Mouse (Mus musculus) hindbrain, embryonic 14.5 days (tissue): ENCODE measurements around the gene Slc27a4. TPM values are rescaled to one million over a fixed set of nuclear protein-coding genes. Genes with fewer than 3 reads are reported as not detected.

ENCODE experiments used
- ATAC-seq: fragments of 200-750 bp; cut with Nextera tagmentation; 2 replicates; pipeline ENCODE4 v1.8.0; 2017; ENCODE audit warnings: moderate number of reproducible peaks, mild to moderate bottlenecking, moderate TSS enrichment, moderate library complexity; ENCODE audit not compliant: low FRiP score
- DNase-seq: peaks from one replicate; pipeline ENCODE4 v3.0.0-alpha.2; 2015; ENCODE audit warnings: low spot score
- H3K27ac ChIP-seq: fragments of 300-500 bp; sonication (generic); 2 replicates; pipeline ENCODE4 v1.5.1; 2014; ENCODE audit warnings: mild to moderate bottlenecking, moderate library complexity
- H3K27me3 ChIP-seq: fragments of 300-500 bp; sonication (generic); 2 replicates; pipeline ENCODE4 v1.6.1; 2014; ENCODE audit warnings: mild to moderate bottlenecking, low read length, mixed read lengths; ENCODE audit not compliant: control insufficient read depth, insufficient read depth
- H3K36me3 ChIP-seq: fragments of 300-500 bp; sonication (generic); replicated peaks from 2 replicates; pipeline ENCODE4 v1.6.1; 2014; ENCODE audit not compliant: control insufficient read depth, insufficient read depth
- H3K4me1 ChIP-seq: fragments of 300-500 bp; sonication (generic); replicated peaks from 2 replicates; pipeline ENCODE4 v1.6.1; 2014; ENCODE audit warnings: antibody characterized with exemption, low read length, mixed read lengths; ENCODE audit not compliant: control insufficient read depth, insufficient read depth
- H3K4me2 ChIP-seq: fragments of 300-500 bp; sonication (generic); replicated peaks from 2 replicates; pipeline ENCODE4 v1.6.1; 2014; ENCODE audit warnings: mild to moderate bottlenecking, moderate library complexity
- H3K4me3 ChIP-seq: fragments of 300-500 bp; sonication (generic); replicated peaks from 2 replicates; pipeline ENCODE4 v1.5.1; 2014; ENCODE audit warnings: mild to moderate bottlenecking, low read length
- H3K9ac ChIP-seq: fragments of 300-500 bp; sonication (generic); 2 replicates; pipeline ENCODE4 v1.6.1; 2014
- H3K9me3 ChIP-seq: fragments of 300-500 bp; sonication (generic); 2 replicates; pipeline ENCODE4 v1.6.1; 2016; ENCODE audit warnings: low read length; ENCODE audit not compliant: control insufficient read depth
- WGBS: fragments of 180-500 bp; shearing (Covaris S2); extraction: QIAGEN DNeasy Blood & Tissue Kit; methylation state at CpG from one replicate; pipeline ENCODE4 v1.1.7; 2014; 5-methylcytosine and 5-hydroxymethylcytosine counted together
- polyA plus RNA-seq: library from polyadenylated mRNA; unstranded; fragments of >200 nt; fragmentation: Nextera tagmentation; extraction: Ambion mirVana; gene quantifications from 2 replicates; pipeline ENCODE4 v1.2.1, GENCODE M21; 2014

The Slc27a4 gene
- polyA plus RNA-seq, 1 experiment from 2014 or later: 40.1 TPM

DNA sequence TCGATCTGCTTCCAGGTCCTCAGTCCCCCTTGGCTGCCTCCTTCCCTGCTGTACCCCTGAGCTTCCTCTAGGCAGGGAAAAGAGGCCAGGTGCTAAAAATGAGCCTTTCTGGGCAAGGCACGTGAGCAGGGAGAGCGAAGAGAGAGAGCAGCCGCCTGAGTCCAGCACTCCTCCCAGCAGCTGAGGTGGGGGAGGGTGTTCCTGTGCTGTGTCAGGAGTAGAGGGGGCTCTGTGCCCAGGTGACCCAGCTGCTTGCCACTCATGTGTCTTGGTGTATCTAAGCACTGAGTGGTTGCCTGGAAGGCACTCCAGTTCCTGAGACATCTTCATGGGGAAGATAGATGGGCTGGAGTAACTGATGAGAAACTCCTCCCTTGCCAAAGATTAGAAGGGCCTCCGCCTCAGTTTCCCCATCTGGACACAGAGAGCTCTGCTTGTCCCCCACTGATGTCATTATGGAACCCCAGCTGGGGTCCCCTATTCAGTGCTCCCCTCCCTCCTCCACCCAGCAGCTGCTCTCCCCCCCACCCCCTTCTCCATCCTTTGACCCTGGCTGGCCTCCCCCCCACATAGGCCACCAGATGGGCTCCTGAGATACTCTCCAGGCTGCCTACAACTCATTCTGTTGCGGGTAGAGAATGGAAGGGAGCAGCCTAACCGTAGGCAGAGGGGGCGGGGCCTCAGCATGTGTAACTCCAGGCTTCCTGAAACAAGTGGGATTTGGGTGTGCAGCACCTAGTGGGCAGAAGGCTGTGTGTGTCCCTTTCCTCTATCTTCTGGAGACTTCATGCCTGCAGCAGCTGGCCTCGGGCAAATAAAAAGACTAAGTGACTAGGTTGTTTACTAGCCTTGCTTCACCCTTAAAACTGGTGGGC, 41.0 kb downstream of the Slc27a4 start:
- H3K4me3 ChIP-seq: no peak overlapping the region
- H3K27ac ChIP-seq: peak overlapping the region; percentile 88
- peaks cover 51% of the 10 kb centered on the region for H3K4me1 ChIP-seq
- 0 out of 2 replicates have a peak, but pooled peaks have one; percentile 19 for ATAC-seq
- no peak for DNase-seq
- H3K27me3 ChIP-seq: no peaks in the 10 kb centered on the region
- no peaks in the 10 kb centered on the region for H3K9me3 ChIP-seq
- H3K4me2 ChIP-seq: peak overlapping the region; percentile 78; the same call in 1 of the 2 replicates
- peaks cover 22% of the 10 kb centered on the region for H3K36me3 ChIP-seq
- peak overlapping the region; percentile 95; the same call in 1 of the 2 replicates for H3K9ac ChIP-seq
- WGBS: 19% methylated on average over 9 of the region's 9 CpGs

DNA sequence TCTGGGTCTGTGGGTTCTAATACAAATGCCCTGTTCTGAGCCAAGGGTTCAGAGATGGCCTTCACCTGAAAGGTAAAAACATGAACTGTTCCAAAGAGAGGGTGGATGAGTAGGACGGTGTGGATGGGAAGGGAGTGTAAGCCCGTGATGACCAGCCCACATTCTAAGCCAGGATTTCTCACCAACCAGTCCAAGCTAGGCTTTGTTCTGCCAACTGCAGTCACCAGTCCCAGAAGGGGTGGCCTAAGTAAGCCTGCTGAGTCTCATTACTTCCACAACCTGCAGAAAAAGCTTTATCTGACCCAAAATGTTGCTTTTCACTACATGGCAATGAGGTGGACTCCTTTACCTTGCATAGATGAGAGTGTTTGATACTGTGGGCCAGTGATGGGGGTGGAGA, 41.7 kb downstream of the Slc27a4 start:
- peak overlapping the region; percentile 78 for H3K4me2 ChIP-seq
- no peak overlapping the region for H3K4me3 ChIP-seq
- 35% methylated on average over 2 of the region's 2 CpGs for whole genome bisulfite sequencing
- no peaks in the 10 kb centered on the region for H3K9me3 ChIP-seq
- DNase-seq: no peak
- peak overlapping the region; percentile 95 for H3K9ac ChIP-seq
- H3K36me3 ChIP-seq: peaks cover 22% of the 10 kb centered on the region
- H3K27me3 ChIP-seq: no peaks in the 10 kb centered on the region
- peaks cover 49% of the 10 kb centered on the region for H3K4me1 ChIP-seq
- H3K27ac ChIP-seq: peak overlapping the region; percentile 88
- ATAC-seq: no peak

DNA sequence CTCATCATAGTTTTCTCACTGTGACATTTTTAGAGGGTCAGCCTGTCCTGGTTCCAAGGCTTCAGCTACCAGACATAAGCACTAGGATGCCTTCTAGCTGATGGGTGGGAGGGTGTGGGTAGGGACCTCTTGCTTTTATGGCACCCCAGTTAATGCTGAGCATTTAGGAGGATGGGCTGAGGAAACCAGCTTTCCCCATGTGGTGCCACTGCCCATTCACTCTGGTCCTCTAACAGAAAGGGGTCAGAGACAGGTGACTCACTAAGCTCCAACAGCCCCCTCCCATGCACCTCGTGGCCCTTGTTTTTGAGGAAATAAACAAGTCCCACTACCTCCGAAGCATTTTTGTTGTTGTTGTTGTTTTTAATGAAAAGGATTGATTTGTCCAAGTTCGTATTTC, 42.2 kb downstream of the Slc27a4 start:
- Histone ChIP-seq H3K9me3 (no peaks in the 10 kb centered on the region), H3K36me3 (peaks cover 22% of the 10 kb centered on the region), H3K27me3 (no peaks in the 10 kb centered on the region), H3K4me3 (peak overlapping the region; percentile 69), H3K4me2 (peak overlapping the region; percentile 78), H3K4me1 (peaks cover 49% of the 10 kb centered on the region), H3K9ac (peak overlapping the region; percentile 95), H3K27ac (peak overlapping the region; percentile 88)
- 10% methylated on average over 3 of the region's 3 CpGs for WGBS
- ATAC-seq (no peak), DNase-seq (no peak)

- H3K4me1 ChIP-seq: peaks cover 47% of the 10 kb centered on the region
- DNase-seq (peak; percentile 45), ATAC-seq (no peak)
- H3K4me2 ChIP-seq: peak overlapping the region; percentile 78
- H3K27me3 ChIP-seq: no peaks in the 10 kb centered on the region
- H3K9ac ChIP-seq: peak overlapping the region; percentile 95
- peak overlapping the region; percentile 88 for H3K27ac ChIP-seq
- peak overlapping the region; percentile 69 for H3K4me3 ChIP-seq
- H3K9me3 ChIP-seq: no peaks in the 10 kb centered on the region
- H3K36me3 ChIP-seq: peaks cover 22% of the 10 kb centered on the region
- 1% methylated on average over 25 of the region's 25 CpGs for WGBS
Observed at GRCm38 (mm10) chr2:29845636-29846035, 43.2 kb downstream of the Slc27a4 start.

DNA sequence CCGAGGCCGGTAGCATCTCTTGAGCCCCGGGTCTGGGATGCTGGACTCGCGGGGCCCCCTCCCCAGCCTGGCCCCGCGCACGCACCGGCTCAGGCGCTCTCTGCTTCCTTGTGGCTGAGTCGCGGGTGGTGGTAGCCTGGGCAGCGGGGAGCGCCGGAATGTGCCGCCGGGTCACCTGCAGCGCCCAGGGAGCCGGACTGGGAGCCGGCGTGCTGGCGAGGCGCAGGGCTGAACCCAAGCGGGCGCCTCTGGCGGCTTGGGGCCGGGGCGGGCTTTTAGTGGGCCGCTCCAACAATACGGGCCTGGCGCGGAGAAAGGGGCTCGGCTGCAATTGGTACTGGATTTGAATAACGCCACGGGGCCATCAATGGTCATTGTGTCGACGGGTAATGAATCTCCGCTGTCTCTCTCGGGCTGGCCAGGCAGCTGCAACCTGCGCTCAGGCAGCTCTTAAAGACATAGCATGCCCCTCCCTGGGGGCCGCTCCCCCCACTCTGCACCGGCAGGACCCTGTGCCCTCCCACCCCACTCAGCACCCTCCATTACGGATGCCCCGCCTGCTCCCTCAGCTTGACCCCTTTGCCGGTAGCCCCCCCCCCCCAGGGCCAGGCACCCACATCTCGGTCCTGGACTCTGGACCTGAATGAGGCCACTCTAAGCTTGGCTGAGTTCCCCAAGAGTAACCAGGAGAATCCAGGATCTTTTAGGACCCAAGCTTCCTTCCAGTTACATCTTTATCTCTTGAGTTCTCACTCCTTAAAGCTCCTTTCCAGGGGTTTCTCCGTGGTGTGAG, 43.8 kb downstream of the Slc27a4 start:
- H3K4me1 ChIP-seq: peaks cover 45% of the 10 kb centered on the region

DNA sequence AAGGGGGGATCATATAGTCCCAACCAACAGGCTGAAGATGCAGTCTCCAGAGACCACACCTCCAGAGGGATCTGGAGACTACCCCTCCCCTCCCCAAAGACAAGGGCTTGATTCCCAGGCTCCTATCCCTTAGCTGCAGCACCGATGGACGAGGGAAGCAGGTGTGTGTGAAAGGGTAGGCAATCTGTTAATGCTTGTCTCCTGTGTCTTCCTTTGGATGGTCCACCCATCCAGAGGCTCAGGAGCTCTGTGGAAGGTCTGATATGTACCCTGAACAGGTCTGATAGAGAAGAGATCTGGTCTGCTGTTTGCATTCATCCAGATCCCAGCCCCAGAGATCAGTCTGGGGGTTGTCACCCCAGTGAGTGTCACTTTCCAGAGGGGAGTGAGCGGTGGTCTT, 44.5 kb downstream of the Slc27a4 start:
- no peak for ATAC-seq
- 10% methylated on average over 3 of the region's 3 CpGs for whole genome bisulfite sequencing
- peaks cover 45% of the 10 kb centered on the region for H3K4me1 ChIP-seq
- H3K9me3 ChIP-seq: no peaks in the 10 kb centered on the region
- peak overlapping the region; percentile 69 for H3K4me3 ChIP-seq
- H3K4me2 ChIP-seq: peak overlapping the region; percentile 78
- H3K36me3 ChIP-seq: peaks cover 14% of the 10 kb centered on the region
- no peak for DNase-seq
- H3K27me3 ChIP-seq: no peaks in the 10 kb centered on the region
- H3K27ac ChIP-seq: peak overlapping the region; percentile 88; the same call in 1 of the 2 replicates
- H3K9ac ChIP-seq: peak overlapping the region; percentile 95

More for the DNA sequence above, 43.8 kb downstream of the Slc27a4 start:
- DNase-seq: peak; percentile 56
- Histone ChIP-seq H3K36me3 (peaks cover 20% of the 10 kb centered on the region), H3K4me2 (peak overlapping the region; percentile 78), H3K4me3 (peak overlapping the region; percentile 69), H3K27ac (peak overlapping the region; percentile 88), H3K27me3 (no peaks in the 10 kb centered on the region), H3K9ac (peak overlapping the region; percentile 95), H3K9me3 (no peaks in the 10 kb centered on the region)
- peak; percentile 59 for ATAC-seq
- 2% methylated on average over 45 of the region's 47 CpGs for WGBS

GRCm38 (mm10) chr2:29849041-29849440, 46.6 kb downstream of the Slc27a4 start:
- peaks cover 35% of the 10 kb centered on the region for H3K4me1 ChIP-seq
- no peak for ATAC-seq
- H3K9me3 ChIP-seq: no peaks in the 10 kb centered on the region
- no peak overlapping the region for H3K27ac ChIP-seq
- no peak for DNase-seq
- WGBS: 16% methylated on average over 8 of the region's 8 CpGs
- no peak overlapping the region for H3K4me3 ChIP-seq
- H3K36me3 ChIP-seq: no peaks in the 10 kb centered on the region
- H3K27me3 ChIP-seq: no peaks in the 10 kb centered on the region
- H3K9ac ChIP-seq: no peak overlapping the region
- H3K4me2 ChIP-seq: no peak overlapping the region

GRCm38 (mm10) chr2:29849841-29850480, 47.5 kb downstream of the Slc27a4 start:
- Histone ChIP-seq H3K27ac (no peak overlapping the region), H3K9ac (no peak overlapping the region), H3K27me3 (no peaks in the 10 kb centered on the region), H3K4me3 (no peak overlapping the region), H3K4me2 (no peak overlapping the region), H3K36me3 (no peaks in the 10 kb centered on the region), H3K4me1 (peaks cover 26% of the 10 kb centered on the region; the same call in 1 of the 2 replicates), H3K9me3 (no peaks in the 10 kb centered on the region)
- ATAC-seq: no peak
- DNase-seq: no peak
- 29% methylated on average over 5 of the region's 5 CpGs for WGBS
